Mouse (Mus musculus) G1E-ER4 (cell line): ENCODE measurements around the gene Fam234b. TPM values are rescaled to one million over a fixed set of nuclear protein-coding genes. Genes with fewer than 3 reads are reported as not detected.

Source experiments
- GATA1 ChIP-seq: IDR thresholded peaks from one replicate; pipeline ENCODE4 v1.8.0; 2012; ENCODE audit warnings: low read length, inconsistent platforms
- polyA plus RNA-seq: library from polyadenylated mRNA; stranded (reverse); fragments of >175 nt; gene quantifications from 2 replicates; pipeline ENCODE4 v1.2.3, GENCODE M21; 2012

Fam234b gene
- polyA plus RNA-seq, 1 experiment: 10.7 TPM

DNA sequence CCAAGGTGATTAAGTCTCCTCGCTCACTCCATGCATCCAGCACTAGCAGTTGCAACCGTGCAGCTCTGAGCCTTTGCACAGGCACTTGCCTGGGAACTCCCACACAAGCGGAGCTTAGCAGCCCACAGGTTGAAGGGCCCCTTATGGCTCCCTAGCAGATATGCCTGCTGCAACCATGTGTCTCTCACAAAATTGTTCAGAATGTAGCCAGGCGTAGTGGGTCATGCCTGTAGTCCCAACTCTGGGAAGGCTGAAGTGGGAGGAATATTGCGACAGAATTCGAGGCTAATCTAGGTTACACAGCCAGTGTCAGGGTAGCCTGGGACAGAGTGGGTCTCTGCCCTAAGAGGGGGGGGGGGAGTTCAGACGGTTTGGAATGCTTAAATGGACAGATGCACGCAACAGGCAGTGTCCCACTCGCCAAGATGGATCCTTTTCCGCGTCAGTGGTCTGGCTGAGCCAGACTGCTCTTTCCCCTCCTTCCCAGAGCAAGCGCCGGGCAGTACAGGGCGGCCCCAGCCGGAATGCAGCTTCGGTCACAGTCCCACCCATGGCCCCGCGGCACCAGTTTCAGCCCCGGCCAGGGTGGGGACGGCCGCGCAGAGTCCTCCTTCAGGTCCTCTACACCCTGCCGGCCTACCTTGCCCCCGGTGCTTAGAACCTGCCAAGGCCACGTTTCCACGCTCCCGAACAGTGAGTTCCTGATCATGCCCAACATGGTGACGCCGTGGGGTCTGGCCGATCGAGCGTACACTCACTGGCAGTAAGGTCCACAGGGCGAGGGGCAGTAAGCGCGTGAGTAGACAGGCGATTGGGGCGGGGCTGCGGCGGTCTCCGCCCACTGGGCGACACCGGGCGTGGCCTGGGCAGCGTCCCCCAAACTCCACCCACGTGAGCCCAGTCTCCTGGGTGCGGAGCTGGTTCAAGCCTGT, 30.1 kb upstream of the Fam234b start:
- TF ChIP-seq GATA1: no peak

GRCm38 (mm10) chr6:135168471-135168870, 29.3 kb upstream of the Fam234b start:
- no peak for TF ChIP-seq GATA1

GRCm38 (mm10) chr6:135169246-135169645, 28.5 kb upstream of the Fam234b start:
- TF ChIP-seq GATA1: no peak

GRCm38 (mm10) chr6:135171736-135172135, 26.0 kb upstream of the Fam234b start:
- TF ChIP-seq GATA1: no peak

GRCm38 (mm10) chr6:135175014-135175413, 22.8 kb upstream of the Fam234b start:
- no peak for TF ChIP-seq GATA1

DNA sequence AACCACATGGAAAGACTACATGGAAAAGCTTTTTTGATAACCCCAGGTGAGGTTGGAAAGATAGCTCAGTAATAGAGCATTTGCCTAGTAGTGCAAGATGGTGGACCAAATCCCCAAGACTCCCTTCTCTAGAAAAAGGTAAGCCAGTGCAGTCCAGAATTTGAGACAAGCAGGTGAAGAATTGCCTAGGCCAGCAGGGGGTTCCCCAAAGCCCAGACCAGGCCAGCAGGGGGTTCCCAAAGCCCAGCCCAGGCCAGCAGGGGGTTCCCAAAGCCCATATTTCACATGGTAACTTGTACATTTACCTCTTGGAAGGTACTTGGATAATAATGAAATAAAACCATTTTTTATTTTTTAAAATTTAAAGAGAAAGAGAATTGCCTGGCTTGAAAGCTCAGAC, 20.5 kb upstream of the Fam234b start:
- no peak for TF ChIP-seq GATA1

DNA sequence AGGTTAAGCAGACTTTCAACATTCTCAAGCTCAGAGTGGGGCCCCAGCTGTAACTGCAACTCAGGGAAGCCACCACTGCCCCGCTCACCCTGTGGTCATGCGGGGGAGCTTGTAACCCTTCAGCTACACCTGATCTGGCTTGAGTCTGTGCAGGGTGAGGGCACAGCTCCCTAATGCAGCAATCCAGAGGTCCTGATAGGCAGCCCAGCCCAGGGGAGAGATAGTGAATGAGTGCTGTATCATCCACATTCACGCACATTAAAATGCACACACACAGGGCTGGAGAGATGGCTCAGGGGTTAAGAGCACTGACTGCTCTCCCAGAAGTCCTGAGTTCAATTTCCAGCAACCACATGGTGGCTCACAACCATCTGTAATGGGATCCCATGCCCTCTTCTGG, 19.2 kb upstream of the Fam234b start:
- no peak for TF ChIP-seq GATA1

DNA sequence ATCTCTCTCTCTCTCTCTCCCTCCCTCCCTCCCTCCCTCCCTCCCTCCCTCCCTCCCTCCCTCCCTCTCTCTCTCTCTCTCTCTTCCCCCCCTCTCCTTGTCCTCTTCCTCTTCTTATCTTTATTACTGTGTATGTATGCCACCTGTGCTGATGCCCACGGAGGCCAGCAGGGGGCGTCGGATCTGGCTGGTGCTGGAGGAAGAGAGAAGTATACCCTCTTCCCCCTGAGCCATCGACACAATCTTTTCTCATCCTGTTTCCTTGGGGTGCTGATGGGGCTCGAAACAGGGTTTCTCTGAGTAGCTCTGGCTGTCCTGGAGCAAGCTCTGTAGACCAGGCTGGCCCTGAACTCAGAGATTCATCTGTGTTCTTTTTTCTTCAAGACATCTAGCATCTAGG, 14.9 kb upstream of the Fam234b start:
- TF ChIP-seq GATA1: no peak

DNA sequence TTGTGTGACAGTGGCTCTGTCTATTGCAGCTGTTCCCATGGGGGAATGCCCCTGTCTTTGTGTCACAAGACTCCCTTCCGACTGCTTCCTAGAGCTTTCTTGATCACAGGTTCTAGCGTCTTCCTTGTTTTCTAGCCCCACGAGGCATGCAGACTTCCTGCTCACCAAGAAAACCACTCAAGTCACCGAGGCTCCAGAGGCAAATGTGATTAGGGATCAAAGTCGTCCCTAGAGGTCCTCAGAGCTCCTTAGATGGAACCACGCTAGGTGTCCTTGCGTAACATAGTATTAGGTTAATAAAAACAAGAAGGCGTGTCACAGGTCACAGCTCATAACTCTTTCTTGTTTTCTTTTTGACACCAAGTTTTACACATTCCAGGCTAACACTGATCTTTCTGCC, 13.8 kb upstream of the Fam234b start:
- no peak for TF ChIP-seq GATA1

DNA sequence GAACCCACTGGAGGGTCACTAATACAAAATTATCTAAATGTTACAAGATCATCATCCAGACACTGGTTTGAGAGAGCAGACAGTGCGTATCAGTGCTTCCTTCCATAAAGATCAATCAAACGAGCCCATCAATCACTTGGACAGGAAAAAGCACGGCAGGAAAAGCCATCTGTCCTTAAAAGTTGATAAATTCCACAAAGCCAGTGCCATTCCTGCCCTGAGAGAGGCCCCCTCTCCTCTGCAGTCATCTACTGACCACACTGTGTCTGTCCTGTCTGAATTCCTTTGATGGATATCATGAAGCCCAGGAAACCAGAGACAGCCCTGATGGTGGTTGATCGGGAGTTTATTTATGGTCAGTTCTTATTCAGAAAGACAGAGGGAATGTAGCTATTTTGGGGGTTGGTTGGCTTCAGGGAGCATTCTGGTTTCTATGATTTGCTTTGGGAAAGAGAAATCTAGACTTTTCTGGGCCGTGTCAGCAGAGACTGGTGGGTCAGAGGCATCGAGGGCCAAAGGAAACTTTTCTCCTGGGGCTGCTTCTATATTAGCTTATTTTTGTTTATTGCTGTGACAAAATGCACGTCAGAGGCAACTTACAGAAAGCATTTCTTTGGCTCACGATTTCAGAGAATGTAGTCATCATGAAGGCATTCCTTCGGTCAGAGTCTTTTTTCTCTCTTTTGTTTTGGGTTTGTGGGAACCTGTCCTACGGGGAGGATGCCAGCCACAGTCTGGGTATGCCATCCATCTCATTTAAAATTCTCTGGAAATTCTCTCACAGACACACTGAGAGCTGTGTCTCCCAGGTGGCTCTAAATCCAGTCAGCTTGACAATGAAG, 10.5 kb upstream of the Fam234b start:
- TF ChIP-seq GATA1: no peak

- no peak for TF ChIP-seq GATA1
These were observed 9.1 kb upstream of the Fam234b start for GRCm38 (mm10) chr6:135188629-135189028.

GRCm38 (mm10) chr6:135190122-135190521, 7.7 kb upstream of the Fam234b start:
- TF ChIP-seq GATA1: no peak

GRCm38 (mm10) chr6:135191906-135192305, 5.9 kb upstream of the Fam234b start:
- no peak for TF ChIP-seq GATA1

DNA sequence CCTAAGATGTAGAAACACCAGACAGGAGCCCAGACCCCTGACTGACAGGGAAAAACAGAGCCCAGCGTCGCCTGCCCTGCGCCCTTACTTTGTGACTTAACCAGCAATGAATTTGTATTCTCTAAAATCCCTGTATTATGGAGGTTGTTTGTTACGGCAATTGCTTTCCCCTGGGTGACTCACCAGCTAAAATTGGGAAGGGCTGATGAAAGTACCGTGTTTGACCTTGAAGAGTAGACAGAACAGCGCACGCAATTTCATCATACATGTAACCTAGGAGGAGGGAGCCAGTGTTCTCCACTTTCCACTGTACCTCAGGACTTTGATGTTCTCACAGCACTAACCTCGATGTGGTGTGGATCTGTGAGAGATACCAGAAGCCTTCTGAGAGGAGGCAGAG, 4.8 kb upstream of the Fam234b start:
- TF ChIP-seq GATA1: no peak

- TF ChIP-seq GATA1: no peak
These were observed 4.0 kb upstream of the Fam234b start for GRCm38 (mm10) chr6:135193733-135194132.

- no peak for TF ChIP-seq GATA1
These were observed 2.9 kb upstream of the Fam234b start for GRCm38 (mm10) chr6:135194907-135195306.

- TF ChIP-seq GATA1: no peak
These were observed 1.1 kb upstream of the Fam234b start for GRCm38 (mm10) chr6:135196707-135197106.

DNA sequence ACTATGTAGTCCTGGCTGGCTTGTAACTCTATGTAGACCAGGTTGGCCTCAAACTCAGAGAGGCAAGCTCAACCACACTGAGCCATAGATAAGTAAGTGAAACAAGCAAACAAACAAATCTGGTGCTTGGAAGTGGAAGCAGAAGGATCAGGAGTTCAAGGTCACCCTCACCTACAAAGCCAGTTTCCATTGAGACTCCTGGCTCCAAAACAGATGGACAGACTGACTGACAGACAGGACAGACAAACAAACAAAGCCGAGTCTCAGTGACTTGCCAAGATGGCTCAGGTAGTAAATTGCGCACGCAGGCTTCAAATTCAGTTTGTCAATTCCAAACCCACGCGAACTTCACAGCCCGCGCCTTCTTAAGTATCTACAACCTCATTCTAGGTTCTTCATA, 331 bp upstream of the Fam234b start:
- TF ChIP-seq GATA1: no peak
